Mouse (Mus musculus) midbrain, embryonic 15.5 days (tissue): Measurements from ENCODE around the gene Rps12-ps3. TPM values are rescaled to one million over a fixed set of nuclear protein-coding genes. Genes with fewer than 3 reads are reported as not detected.

Experiments used
- ATAC-seq: fragments of 200-750 bp; cut with Nextera tagmentation; replicated peaks from 2 replicates; pipeline ENCODE4 v1.8.0; 2017; ENCODE audit warnings: moderate TSS enrichment
- H3K27ac ChIP-seq: fragments of 300-500 bp; sonication (generic); 2 replicates; pipeline ENCODE4 v1.5.1; 2015; ENCODE audit warnings: mild to moderate bottlenecking, inconsistent platforms
- H3K27me3 ChIP-seq: fragments of 300-500 bp; sonication (generic); replicated peaks from 2 replicates; pipeline ENCODE4 v1.6.1; 2015; ENCODE audit warnings: inconsistent platforms
- H3K36me3 ChIP-seq: fragments of 300-500 bp; sonication (generic); replicated peaks from 2 replicates; pipeline ENCODE4 v1.6.1; 2015; ENCODE audit warnings: inconsistent platforms
- H3K4me1 ChIP-seq: fragments of 300-500 bp; sonication (generic); 2 replicates; pipeline ENCODE4 v1.6.1; 2015; ENCODE audit warnings: inconsistent platforms
- H3K4me2 ChIP-seq: fragments of 300-500 bp; sonication (generic); 2 replicates; pipeline ENCODE4 v1.6.1; 2015; ENCODE audit warnings: inconsistent platforms, mild to moderate bottlenecking, moderate library complexity
- H3K4me3 ChIP-seq: fragments of 300-500 bp; sonication (generic); 2 replicates; pipeline ENCODE4 v1.5.1; 2015; ENCODE audit warnings: mild to moderate bottlenecking, inconsistent platforms
- H3K9ac ChIP-seq: fragments of 300-500 bp; sonication (generic); 2 replicates; pipeline ENCODE4 v1.6.1; 2015; ENCODE audit warnings: mild to moderate bottlenecking, inconsistent platforms
- H3K9me3 ChIP-seq: fragments of 300-500 bp; sonication (generic); 2 replicates; pipeline ENCODE4 v1.6.1; 2016; ENCODE audit warnings: inconsistent platforms
- WGBS: fragments of 180-500 bp; shearing (Covaris S2); methylation state at CpG from one replicate; pipeline ENCODE4 v1.1.7; 2015; ENCODE audit warnings: mixed read lengths; 5-methylcytosine and 5-hydroxymethylcytosine counted together
- polyA plus RNA-seq: library from polyadenylated mRNA; unstranded; fragments of >200 nt; fragmentation: Nextera tagmentation; extraction: Ambion mirVana; gene quantifications from 2 replicates; pipeline ENCODE4 v1.2.1, GENCODE M21; 2015

Rps12-ps3 gene
- 7.3 and 8.0 TPM in 2 replicates for polyA plus RNA-seq

GRCm38 (mm10) chr19:59321990-59322389 is at the start of gene Rps12-ps3:
Gene Rps12-ps3 (plus strand): TSS chr19:59322290.
- Histone ChIP-seq H3K9me3 (no peaks in the 10 kb centered on the region), H3K4me3 (no peak within 1 kb of the TSS), H3K9ac (no peak within 1 kb of the TSS), H3K36me3 (no peaks in the 10 kb centered on the region), H3K27me3 (no peaks in the 10 kb centered on the region), H3K4me2 (no peak within 1 kb of the TSS), H3K27ac (no peak within 1 kb of the TSS), H3K4me1 (no peaks in the 10 kb centered on the region)
- 97% methylated on average over 13 of the region's 14 CpGs for WGBS
- no peak for ATAC-seq

DNA sequence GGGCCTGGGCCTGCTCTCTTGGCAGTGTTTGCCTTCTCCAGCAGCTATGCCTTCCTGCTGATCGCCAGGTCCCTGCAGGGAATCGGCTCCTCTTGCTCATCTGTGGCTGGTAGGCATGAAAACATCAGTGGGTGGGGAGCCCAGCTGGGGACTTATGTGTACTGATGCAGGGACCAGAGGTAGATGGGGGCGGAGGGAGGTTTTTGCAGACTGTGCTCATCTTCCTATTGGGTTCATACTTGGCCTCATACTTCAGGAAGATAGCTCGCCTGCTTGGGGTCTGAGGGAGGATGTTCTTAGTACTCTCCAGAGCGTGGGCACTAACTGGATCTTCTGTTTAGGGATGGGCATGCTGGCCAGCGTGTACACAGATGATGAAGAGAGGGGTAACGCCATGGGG is 48.9 kb upstream of the Rps12-ps3 start:
- H3K4me1 ChIP-seq: 0 out of 2 replicates have a peak, but pooled peaks cover 3% of the 10 kb centered on the region
- 88% methylated on average over 7 of the region's 7 CpGs for WGBS
- no peak overlapping the region for H3K4me3 ChIP-seq
- ATAC-seq: no peak
- H3K27ac ChIP-seq: no peak overlapping the region
- no peaks in the 10 kb centered on the region for H3K27me3 ChIP-seq
- H3K9me3 ChIP-seq: no peaks in the 10 kb centered on the region
- H3K4me2 ChIP-seq: no peak overlapping the region
- H3K36me3 ChIP-seq: no peaks in the 10 kb centered on the region
- H3K9ac ChIP-seq: no peak overlapping the region

- no peak overlapping the region for H3K27ac ChIP-seq
- H3K4me1 ChIP-seq: no peaks in the 10 kb centered on the region
- ATAC-seq: no peak
- 85% methylated on average over 7 of the region's 7 CpGs for WGBS
- no peak overlapping the region for H3K4me2 ChIP-seq
- H3K9me3 ChIP-seq: no peaks in the 10 kb centered on the region
- no peak overlapping the region for H3K9ac ChIP-seq
- no peaks in the 10 kb centered on the region for H3K27me3 ChIP-seq
- H3K4me3 ChIP-seq: no peak overlapping the region
- no peaks in the 10 kb centered on the region for H3K36me3 ChIP-seq
These were observed 45.7 kb upstream of the Rps12-ps3 start for GRCm38 (mm10) chr19:59276354-59276753.

DNA sequence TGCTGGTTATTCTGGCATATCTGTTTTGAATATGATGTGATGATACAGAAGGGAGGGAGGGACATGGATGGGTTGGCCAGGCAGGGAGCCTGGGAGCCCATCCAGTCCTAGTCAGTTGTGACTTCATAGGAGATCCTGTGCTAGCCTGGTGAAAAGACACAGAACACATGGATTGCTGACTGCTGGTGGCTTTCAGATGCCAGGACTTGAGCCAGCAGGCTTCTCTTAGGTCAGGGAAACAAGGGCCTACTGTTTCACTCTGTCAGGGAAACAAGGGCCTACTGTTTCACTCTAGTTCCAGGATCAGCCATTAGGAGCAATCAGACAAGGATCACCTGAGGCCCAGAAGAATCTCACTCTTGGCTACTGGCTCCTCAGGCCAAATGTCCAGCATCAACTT is 41.2 kb upstream of the Rps12-ps3 start:
- H3K36me3 ChIP-seq: no peaks in the 10 kb centered on the region
- H3K9ac ChIP-seq: no peak overlapping the region
- no peaks in the 10 kb centered on the region for H3K27me3 ChIP-seq
- ATAC-seq: no peak
- H3K9me3 ChIP-seq: no peaks in the 10 kb centered on the region
- no peaks in the 10 kb centered on the region for H3K4me1 ChIP-seq
- no peak overlapping the region for H3K4me2 ChIP-seq
- H3K27ac ChIP-seq: no peak overlapping the region
- H3K4me3 ChIP-seq: no peak overlapping the region

- Histone ChIP-seq H3K36me3 (no peaks in the 10 kb centered on the region), H3K4me1 (no peaks in the 10 kb centered on the region), H3K9ac (no peak overlapping the region), H3K4me3 (no peak overlapping the region), H3K27ac (no peak overlapping the region), H3K9me3 (no peaks in the 10 kb centered on the region), H3K4me2 (no peak overlapping the region), H3K27me3 (no peaks in the 10 kb centered on the region)
- 78% methylated on average over 3 of the region's 3 CpGs for WGBS
- no peak for ATAC-seq
These were observed 40.1 kb upstream of the Rps12-ps3 start for GRCm38 (mm10) chr19:59282001-59282400.

GRCm38 (mm10) chr19:59289042-59289441 is 33.0 kb upstream of the Rps12-ps3 start:
- no peaks in the 10 kb centered on the region for H3K4me1 ChIP-seq
- H3K9me3 ChIP-seq: no peaks in the 10 kb centered on the region
- no peak overlapping the region for H3K4me2 ChIP-seq
- no peak overlapping the region for H3K9ac ChIP-seq
- no peak for ATAC-seq
- H3K27me3 ChIP-seq: no peaks in the 10 kb centered on the region
- no peaks in the 10 kb centered on the region for H3K36me3 ChIP-seq
- H3K27ac ChIP-seq: no peak overlapping the region
- no peak overlapping the region for H3K4me3 ChIP-seq

DNA sequence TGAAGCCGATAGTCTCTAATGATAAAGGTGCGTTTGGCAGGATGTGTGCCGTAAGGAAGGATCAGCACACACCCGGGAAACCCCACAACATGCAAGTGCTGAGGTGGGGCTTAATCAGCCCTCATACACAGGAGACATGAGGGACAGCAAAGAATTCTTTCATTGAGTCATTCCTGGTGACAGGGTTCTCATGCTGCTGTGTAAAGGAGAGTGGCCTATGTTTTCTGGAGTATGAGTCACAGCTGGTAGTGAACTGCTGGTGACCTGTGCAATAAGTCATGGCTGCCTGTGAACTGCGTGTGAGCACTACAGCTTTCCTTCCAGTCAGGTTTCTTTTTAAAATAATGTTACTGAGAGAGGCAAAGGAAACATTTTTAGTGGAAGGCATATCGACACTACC is 32.3 kb upstream of the Rps12-ps3 start:
- Histone ChIP-seq H3K4me3 (no peak overlapping the region), H3K4me2 (no peak overlapping the region), H3K36me3 (no peaks in the 10 kb centered on the region), H3K27ac (no peak overlapping the region), H3K9me3 (no peaks in the 10 kb centered on the region), H3K9ac (no peak overlapping the region), H3K27me3 (no peaks in the 10 kb centered on the region), H3K4me1 (no peaks in the 10 kb centered on the region)
- no peak for ATAC-seq
- 89% methylated on average over 6 of the region's 6 CpGs for WGBS

DNA sequence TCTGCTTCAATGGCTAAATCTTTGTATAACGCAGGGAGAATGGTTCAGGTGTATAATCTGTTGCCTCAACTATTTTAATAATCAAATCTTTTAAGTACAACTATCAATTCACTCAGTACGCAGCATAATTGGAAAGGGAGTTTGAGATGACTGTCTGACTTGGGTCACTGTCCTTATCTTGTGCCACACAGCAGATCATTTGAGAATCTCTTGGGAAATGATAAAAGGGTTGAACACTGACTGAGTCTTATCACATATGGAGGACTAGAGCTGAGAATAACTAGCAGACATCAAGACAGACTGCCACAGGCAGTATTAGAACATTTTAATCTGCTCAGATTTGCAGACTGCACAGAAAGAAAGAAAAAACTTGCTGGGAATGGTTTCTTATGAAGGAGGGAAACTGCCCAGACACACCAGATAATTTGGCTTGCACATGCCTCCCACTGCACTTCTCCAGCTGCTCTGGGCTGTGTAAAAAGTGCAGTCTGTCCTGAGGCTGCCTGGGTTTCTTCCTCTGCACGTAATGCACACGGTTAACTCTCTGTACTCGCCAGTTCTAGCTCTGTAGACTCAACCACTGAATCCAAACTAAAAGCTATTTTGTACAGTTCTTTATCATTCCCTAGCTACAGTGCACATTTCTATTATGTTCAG is 29.8 kb upstream of the Rps12-ps3 start:
- H3K9ac ChIP-seq: no peak overlapping the region
- H3K4me1 ChIP-seq: no peaks in the 10 kb centered on the region
- H3K4me2 ChIP-seq: no peak overlapping the region
- H3K27ac ChIP-seq: no peak overlapping the region
- H3K9me3 ChIP-seq: no peaks in the 10 kb centered on the region
- H3K4me3 ChIP-seq: no peak overlapping the region
- H3K27me3 ChIP-seq: no peaks in the 10 kb centered on the region
- ATAC-seq: no peak
- no peaks in the 10 kb centered on the region for H3K36me3 ChIP-seq
- WGBS: 69% methylated on average over 5 of the region's 5 CpGs

DNA sequence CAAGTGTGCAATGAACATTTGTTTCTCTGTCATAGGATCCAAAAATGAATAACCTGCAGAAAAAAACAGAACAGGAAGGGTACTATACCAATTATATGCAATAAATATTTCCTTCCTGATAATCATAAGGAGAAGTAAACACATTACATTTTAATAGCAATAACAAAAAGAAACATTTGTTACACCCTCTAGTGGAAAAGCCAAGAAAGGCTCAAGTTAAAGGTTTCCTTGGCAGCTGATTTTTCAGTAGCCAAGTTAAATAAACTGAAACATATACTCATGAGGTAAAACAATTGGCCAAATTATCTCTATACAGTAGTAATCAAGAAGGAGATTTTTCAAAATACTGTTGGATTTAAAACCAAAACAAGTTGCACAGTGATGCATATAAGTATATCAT is 6.8 kb upstream of the Rps12-ps3 start:
- no peak overlapping the region for H3K4me3 ChIP-seq
- no peak for ATAC-seq
- H3K27me3 ChIP-seq: no peaks in the 10 kb centered on the region
- H3K4me1 ChIP-seq: no peaks in the 10 kb centered on the region
- H3K27ac ChIP-seq: no peak overlapping the region
- H3K4me2 ChIP-seq: no peak overlapping the region
- H3K36me3 ChIP-seq: no peaks in the 10 kb centered on the region
- H3K9ac ChIP-seq: no peak overlapping the region
- no peaks in the 10 kb centered on the region for H3K9me3 ChIP-seq

GRCm38 (mm10) chr19:59316571-59316970 is 5.5 kb upstream of the Rps12-ps3 start:
- no peak for ATAC-seq
- Histone ChIP-seq H3K4me3 (no peak overlapping the region), H3K27ac (no peak overlapping the region)

GRCm38 (mm10) chr19:59330816-59331225 is 8.7 kb downstream of the Rps12-ps3 start:
- Histone ChIP-seq H3K9me3 (no peaks in the 10 kb centered on the region), H3K36me3 (no peaks in the 10 kb centered on the region), H3K4me1 (no peaks in the 10 kb centered on the region), H3K4me2 (no peak overlapping the region), H3K4me3 (no peak overlapping the region), H3K27ac (no peak overlapping the region), H3K9ac (no peak overlapping the region), H3K27me3 (no peaks in the 10 kb centered on the region)
- ATAC-seq: no peak

More at GRCm38 (mm10) chr19:59316571-59316970, 5.5 kb upstream of the Rps12-ps3 start:
- no peaks in the 10 kb centered on the region for H3K4me1 ChIP-seq
- no peak overlapping the region for H3K9ac ChIP-seq
- no peak overlapping the region for H3K4me2 ChIP-seq
- H3K9me3 ChIP-seq: no peaks in the 10 kb centered on the region
- H3K36me3 ChIP-seq: no peaks in the 10 kb centered on the region
- H3K27me3 ChIP-seq: no peaks in the 10 kb centered on the region

- Histone ChIP-seq H3K36me3 (no peaks in the 10 kb centered on the region), H3K4me2 (no peak overlapping the region), H3K4me3 (no peak overlapping the region), H3K27me3 (no peaks in the 10 kb centered on the region), H3K4me1 (peaks cover 7% of the 10 kb centered on the region), H3K27ac (no peak overlapping the region), H3K9me3 (no peaks in the 10 kb centered on the region), H3K9ac (no peak overlapping the region)
- whole genome bisulfite sequencing: 95% methylated on average over 1 of the region's 1 CpGs
- ATAC-seq: no peak
These were observed 14.6 kb downstream of the Rps12-ps3 start for GRCm38 (mm10) chr19:59336655-59337054.

GRCm38 (mm10) chr19:59337872-59338681 is 16.0 kb downstream of the Rps12-ps3 start:
- ATAC-seq: no peak
- WGBS: 90% methylated on average over 3 of the region's 3 CpGs
- Histone ChIP-seq H3K9me3 (no peaks in the 10 kb centered on the region), H3K27ac (no peak overlapping the region), H3K27me3 (no peaks in the 10 kb centered on the region), H3K4me3 (no peak overlapping the region), H3K4me2 (no peak overlapping the region), H3K4me1 (peaks cover 17% of the 10 kb centered on the region), H3K9ac (no peak overlapping the region), H3K36me3 (no peaks in the 10 kb centered on the region)
